Mouse (Mus musculus) B cell, adult 2 months (primary cell): ENCODE data around the gene Cmbl.
"Not testable (repeated sequence)": the region's sequence is repeated elsewhere in the genome, so short reads cannot be mapped to it uniquely, and the experiment has no call there.

ENCODE experiments used
- DNase-seq, 2 experiments: peaks; one replicate each; pipeline ENCODE4 v3.0.0; 2022

Gene Cmbl

DNA sequence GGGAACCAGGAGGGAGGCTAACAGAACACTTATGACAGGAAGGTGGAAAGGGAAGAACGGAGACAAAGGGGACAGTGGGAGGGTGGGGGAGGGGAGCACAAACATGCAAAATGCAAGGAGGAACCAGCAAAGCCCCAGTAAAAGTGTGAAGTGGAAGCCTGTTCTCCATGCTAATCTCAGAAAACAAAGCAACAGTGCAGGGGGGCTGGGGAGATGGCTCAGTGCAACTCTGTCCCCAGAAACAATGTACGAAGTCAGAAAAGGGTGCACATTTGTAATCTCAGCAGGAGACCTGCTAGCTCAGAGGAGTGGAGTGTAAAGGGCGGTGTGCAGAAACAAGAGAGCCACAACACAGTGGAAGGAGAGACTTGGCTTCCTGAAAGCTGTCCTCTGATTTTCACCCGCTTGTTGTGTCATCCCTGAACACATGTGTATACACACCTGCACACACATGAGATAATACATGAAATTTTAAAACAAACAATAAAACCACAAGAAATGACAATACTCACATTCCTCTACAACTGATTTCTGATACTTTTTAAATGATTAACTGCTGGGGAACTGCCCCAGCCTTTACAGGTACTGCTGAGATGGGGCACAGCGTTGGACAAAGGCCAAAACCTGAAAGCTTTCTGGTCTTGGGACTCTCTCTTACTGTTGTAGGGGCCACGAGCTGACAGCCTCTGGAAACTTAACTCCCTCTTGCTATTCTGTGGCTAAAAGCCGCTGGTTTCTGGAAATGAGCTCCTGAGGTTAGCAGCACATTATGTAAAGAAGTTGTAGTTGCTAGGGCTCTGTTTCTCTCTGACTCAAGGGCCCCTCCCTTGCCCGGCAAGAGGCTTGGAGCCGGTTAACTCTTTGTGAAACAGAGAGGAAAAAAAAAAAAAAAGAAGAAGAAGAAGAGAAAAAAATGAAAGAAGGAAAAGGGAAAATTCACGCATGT is 22.9 kb upstream of the Cmbl start:
- no peak for DNase-seq

DNA sequence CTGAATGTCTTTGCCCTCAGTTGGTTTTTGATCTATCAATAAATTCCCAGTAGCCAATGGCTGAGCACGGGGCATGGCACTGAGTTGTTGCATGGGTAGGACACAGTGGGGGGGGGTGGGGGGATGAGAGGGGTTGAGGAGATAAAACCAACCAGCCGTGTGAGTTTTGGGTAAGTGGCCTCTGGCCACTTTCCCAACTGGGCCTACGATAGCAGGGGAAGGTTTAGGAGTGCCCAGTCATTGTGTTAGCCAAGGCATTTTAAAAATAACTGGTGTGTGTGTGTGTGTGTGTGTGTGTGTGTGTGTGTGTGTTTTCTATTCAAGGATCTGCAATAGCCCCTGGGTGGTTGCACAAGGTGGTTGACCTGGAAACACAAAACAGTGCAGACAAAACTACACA is 21.9 kb upstream of the Cmbl start:
- no peak for DNase-seq

DNA sequence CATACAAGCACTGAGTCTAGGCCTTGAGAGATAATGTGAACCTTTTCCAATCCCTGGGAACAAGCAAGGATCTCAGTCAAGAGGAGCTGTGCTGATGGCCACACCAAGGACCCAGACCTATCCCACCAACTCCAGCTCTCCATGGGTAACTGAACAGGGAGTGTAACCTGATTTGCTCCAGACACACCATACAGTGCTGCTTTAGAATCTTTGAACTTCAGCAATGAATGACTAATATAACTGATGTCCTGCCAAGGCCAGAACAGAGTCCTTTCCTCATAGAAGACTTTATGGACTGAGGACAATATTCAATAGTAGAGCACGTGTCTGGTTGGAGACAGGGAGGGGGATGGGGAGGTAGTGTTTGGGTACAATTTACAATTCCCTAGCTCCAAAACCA is 20.1 kb upstream of the Cmbl start:
- DNase-seq: no peak

DNA sequence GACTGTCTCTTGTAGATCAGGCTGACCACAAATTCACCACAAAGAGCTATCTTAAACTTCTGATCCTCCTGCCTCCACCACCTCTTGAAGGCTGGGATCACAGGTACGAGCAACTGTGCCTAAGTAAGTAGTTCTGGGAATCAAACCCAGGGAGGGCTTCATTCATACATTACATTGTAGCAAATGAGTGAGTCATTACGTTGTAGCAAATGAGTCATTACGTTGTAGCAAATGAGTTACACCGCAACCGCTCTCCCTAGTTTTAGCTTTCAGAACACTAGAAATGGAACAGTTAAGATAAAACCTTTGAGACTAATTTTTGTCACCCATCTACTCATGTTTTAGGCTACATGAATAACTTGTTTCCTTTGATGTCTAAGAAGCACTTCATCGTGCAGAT is 18.9 kb upstream of the Cmbl start:
- no peak for DNase-seq

DNA sequence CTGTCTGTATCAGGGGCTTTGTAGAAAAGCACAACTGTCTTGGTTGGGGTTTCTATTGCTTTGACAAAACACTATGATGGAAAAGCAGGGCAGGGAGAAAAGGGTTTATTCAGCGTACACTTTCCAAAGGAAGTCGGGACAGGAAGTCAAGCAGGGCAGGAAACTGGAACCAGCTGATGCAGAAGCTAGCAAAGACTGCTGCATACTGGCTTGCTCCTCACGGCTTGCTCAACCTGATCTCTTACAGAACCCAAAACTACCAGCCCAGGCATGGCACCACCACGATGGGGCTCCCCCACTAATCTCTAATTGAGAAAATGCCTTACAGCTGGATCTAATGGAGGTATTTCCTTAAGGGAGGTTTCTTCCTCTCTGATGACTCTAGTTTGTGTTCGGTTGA is 17.8 kb upstream of the Cmbl start:
- no peak for DNase-seq

DNA sequence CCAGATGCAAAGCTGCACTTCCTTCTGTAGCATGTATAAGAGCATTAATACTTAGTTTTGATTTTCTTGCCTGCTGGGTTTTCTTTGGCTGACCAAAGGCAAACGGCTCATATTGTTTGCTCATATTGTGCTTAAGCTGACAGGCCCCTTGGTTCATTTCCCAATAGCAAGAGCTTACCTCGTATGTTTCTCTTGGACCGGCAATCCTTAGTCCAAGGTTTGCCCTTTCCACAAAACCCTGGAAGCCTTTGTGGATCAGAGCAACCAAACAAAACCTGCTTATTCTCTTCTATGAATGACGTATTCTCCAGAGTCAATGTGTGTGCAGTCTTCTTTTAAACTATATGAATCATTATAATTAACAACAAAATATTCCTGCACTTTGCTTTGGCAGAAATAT is 14.8 kb upstream of the Cmbl start:
- DNase-seq: no peak

DNA sequence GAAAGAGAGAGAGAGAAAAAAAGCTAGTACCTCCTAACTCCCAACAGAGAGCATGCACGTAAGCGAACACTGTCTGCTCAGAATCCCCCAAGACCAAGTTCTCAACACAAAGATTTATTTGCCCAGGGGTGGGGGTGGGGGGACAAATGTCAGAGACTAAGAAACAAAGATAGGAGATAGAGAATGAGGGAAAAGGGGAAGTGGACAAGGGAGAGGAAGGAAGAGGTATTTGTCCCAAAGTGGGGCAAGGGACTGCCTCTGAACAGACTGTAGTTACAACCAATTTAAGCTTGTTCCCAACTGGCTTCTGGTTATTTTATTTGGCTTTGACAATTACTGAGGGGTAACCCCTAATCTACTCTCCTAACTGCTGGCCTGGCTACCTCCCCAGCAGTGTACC is 10.3 kb upstream of the Cmbl start:
- DNase-seq: no peak

DNA sequence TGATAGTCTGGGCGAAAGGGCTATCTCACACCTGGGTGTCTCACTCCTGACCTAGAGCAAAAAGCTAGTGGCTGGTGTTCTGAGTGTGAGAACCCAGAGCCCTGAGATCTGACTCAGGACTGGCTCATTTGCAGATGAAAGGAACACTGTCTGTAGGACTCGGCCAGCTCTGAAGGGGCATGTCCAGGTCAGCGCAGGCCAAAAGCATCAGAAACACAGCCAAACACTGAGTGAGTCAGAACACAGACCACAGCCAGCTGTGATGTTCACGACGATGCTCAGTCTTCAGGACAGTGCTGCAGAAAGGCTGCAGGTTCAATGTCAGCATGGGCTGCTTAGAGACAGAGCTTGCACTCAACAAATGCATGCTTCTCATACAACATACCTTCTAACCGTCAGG is 3.8 kb upstream of the Cmbl start:
- no peak for DNase-seq

DNA sequence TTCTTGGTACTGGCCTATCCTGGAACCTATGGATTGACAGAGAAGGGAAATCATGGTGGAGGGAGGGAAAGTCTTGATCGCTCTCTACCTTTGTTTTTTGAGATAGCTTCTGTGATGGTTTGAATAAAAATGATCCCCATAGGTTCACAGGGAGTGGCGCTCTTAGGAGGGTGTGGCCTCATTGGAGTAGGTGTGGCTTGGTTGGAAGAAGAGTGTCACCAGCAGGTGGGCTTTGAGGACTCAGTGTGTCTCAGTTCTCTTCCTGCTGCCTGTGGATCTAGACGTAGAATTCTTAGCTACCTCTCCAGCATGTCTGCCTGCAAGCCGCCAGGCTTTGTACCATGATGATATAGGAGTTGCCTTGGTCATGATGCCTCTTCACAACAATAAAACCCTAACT is 3.2 kb upstream of the Cmbl start:
- DNase-seq: no peak

DNA sequence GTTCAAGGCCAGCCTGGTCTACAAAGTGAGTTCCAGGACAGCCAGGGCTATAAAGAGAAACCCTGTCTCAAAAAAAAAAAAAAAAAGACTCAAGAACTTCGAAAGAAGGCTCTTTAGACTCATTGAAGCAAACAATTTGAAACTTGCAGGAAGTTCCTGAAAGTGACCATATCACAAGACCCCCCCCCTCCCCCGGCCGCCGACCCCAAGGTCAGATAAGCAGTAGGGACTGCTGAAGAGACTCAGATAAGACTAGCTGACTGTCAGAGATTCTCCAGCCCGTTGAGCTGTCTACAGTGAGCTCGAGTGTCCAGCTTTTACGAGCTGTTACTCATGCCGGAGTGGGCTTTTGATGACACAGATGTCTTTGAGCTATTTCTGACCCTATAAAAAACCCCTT is 2.3 kb upstream of the Cmbl start:
- no peak for DNase-seq

DNA sequence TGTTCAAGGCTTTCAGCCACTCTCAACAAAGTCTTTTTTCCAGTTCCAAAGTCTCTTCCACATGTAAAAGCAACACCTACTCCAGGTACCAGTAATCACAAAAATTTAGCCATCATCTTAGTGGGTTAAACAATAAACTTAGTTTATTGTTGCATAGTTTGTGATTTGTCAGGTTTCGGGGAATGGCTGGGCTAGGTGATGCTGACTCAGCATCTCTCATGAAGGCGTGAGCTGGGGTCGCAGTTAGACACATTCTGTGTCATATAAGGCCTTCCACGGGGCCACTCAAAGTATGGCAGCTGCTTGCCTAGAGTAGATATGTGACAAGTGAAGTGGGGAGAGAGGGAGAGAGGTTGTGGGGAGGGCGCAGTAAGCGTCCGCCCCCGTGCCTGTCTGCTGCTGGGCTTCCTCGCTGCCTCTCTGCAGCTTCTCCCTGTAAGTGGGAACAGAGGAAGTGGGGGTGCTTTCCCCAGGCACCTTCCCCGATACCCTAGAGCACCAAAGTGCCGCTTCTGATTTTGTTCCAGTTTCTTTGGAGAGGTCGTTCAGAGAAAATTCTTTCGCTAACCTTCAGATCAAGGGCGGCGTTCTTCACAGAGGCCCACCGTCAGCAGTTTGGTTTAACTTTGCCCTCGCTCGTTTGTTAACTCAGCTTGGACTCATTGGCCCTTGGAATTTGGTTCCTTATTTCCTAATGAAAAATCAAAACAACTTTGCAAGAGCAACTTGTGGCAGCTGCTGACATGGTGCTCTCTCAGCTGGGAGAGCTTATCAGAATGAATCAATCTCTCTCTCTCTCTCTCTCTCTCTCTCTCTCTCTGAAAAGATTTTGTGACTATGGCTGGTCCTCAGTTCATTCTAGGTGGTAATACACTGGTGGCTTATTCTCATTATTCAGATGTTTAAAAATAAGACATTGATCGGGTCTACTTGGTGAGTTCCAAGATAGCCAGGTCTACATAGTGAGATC is 1.3 kb upstream of the Cmbl start:
- DNase-seq: no peak

DNA sequence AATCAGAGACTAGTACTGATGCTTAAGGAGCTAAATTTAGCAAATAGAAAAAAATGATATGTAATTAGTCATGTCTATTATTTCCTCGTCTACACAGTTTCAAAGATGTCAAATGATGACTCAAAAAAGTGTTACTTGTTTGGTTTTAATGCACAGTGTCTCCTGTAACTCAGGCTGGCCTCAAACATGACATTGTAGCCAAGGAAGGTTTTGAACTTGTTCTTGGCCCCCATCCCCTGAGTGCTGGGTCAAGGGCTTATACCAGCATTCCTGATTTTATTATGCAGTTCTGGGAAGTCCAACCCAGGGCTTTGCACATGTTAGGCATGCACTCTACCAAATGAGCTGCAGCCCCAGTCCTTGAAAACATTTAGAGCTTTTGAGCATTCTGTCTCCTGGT is 597 bp downstream of the Cmbl start:
- no peak for DNase-seq

DNA sequence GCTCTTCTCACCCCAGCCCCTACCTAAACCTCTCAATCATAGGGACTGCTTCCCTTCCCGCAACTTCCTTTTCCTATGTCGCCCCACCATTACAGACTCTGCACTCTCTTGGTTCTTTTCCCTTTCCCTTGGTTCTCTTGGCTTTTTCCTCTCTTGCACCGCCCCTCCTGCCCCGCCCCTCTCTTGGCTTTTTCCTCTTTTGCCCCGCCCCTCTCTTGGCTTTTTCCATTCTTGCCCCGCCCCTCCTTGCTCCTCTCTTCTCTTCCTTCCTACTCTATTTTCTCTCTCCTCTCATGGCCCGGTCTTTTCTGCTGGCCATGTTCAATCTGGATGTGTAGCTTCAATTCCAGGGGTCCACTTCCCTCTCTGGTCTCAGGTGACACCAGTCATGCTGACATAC is 2.2 kb downstream of the Cmbl start:
- no peak for DNase-seq

DNA sequence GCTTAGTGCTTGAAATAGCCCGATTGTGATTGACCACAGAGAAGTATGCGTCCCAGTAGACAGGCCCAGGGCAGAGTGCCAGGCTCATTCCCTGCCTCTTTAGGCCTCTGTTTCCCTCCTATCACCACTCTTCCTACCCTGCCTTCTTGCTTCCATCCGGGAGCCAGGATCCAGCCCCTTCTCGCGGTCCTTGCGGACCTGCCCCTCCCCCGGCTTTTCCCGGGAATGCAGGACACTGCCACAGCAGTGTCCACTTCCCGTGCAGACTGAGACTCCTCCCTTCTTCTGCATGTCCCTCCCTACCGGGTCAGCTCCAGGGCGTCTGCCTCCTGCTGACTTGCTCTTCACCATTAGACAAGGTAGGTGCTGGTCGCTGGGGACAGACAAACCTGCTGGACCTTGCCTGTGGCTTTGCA is 3.4 kb downstream of the Cmbl start:
- DNase-seq: no peak

DNA sequence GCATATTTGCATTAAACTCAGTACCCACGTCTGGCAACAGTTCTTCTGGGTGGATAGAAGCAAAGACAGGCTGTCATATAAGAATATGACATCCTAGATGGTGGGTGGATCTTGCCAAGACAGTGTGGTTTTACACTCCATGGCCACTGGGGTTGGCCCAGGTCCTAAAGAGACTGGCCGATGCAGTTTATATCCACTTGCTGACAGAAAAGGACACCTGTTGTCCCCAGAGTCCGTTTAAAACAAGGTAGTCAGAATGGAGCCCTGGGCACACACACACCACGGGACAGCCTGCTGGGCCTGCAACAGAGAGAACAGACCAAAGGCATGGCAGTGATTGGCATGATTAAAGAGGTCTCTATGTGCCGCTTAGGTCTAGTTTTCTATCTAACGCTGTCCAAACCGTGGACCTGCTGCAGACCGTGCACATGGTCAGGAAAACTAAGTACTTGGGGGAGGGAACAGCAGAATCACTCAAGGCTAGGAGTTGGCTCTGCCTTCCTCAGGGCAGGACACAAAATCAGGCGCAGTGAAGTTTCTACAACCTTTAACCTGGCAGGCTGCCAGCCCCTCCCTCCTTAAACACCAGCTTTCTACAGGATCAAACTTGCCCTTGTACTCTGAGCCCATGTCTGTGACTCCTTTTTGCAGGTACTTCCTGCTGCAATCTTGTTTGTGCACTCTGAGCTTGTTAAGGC is 4.3 kb downstream of the Cmbl start:
- no peak for DNase-seq

DNA sequence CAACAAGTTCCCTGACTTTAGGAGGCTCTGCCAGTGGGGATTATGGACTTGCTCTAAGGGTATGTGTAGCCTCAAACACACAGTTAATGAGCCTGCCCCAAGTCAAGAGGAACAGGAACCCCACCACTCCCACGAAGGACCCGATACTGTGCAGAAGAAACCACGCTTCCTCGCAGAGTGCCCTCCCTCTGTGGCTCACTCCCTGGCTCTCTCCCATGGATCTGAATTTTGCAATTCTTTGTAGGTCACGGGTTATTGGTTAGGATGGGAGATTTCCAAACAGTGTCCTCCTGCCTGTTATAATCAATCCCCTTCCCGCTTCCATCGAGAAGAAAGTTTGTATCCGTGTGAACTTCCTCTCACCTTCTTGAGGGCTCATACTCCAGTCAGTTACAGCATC is 5.8 kb downstream of the Cmbl start:
- DNase-seq: no peak

DNA sequence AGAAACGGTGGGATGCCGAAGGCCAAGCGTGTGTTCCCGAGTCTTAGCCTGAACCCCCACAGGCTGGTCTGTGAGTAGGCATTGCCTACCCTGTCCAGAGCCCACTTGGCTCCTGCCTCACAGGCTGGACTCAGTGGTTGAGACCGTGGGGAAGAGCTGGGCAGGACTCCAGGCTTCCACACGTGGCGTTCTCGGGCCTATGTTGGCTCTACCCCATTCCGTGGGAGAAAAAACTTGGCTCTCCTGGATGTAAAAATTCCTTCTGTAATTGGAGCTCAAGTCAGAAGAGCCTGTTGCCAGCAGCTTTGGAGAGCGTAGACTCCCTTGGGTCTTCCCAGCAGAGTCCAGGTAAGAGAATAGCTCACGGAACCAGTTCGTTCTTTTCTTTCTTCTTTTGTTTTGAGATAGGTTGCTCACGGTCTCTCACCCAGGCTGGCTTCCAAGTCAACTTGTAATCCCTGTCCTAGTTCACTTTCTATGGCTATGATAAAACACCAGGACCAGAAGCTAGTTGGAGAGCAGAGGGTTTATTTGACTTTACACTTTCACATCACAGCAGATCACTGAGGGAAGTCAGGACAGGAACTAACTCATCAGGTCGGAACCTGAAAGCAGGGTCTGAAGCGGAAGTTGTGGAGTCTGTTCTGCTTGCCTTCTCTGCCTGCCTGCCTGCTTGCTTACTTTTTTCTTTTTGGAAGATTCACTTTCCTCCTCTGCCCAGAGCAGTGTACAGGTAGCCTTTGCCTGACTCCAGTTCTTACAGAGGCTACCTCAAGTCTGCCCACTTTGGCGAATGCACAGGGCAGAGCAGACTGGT is 6.9 kb downstream of the Cmbl start:
- no peak for DNase-seq

DNA sequence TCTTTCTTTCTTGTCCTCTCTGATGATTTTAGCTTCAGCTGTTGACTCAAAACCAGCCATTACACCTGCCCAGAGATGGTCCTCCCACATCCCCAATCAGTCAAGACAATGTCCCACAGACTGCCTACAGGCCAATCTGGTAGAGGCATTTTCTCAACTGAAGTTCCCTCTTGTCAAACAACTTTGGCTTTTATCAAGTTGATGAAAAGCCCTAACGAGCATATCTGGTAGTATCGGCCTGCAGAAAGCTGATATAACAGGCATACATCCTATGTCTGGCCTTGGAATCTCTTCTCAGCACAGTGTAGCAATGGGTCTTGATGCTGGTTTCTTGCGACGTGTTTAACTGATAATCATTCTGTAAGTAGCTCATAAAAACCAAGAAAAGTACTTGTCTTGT is 8.1 kb downstream of the Cmbl start:
- DNase-seq: no peak

DNA sequence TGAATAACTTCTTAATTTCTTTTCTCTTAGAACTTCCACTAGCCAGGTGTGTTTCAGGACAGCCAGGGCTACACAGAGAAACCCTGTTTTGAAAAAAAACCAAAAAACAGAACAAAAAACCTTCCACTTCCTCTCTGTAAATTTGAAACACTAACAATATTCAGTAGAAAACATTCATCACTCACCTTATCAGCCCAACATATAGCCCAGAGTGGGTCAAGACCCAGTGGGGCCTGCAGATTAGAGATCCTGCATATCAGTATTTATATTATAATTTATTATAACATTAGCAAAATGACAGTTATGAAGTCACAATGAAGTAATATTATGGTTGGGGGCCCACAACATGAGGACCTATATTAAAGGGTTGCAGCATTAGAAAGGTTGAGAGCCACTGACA is 8.5 kb downstream of the Cmbl start:
- no peak for DNase-seq

DNA sequence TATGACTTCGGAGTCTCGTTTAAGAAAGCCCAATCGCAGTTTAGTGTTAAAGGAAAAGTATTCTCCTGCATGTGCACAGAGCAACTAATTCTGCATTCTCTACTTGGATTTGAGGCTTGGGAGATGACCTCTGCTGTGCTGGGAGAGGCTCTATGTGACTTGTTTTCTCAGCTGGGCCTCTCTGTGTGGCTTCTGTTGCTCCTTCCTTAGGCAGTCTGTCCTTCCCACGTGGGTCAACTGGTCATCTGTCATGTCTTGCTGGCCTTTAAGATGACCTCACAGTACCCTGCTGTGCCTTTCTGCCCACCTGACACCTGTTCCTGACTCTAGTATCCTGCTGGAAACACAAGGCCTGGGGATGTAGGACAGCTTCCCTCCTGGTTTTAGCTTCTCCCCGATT is 10.9 kb downstream of the Cmbl start:
- DNase-seq: no peak

DNA sequence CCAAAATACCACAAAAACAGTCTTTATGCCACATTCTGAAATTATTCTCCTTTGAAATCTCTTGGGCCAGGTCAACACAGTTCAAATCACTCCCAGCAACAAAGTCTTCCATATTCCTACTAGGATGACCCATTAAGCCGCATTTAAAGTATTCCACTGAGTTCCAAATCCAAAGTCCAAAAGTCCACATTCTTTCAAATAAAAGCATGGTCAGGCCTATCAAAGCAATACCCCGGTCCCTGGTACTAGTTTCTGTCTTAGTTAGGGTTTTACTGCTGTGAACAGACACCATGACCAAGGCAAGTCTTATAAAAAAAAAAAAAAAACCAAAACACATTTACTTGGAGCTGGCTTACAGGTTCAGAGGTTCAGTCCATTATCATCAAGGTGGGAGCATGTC is 15.9 kb downstream of the Cmbl start:
- not testable (repeated sequence) for DNase-seq

DNA sequence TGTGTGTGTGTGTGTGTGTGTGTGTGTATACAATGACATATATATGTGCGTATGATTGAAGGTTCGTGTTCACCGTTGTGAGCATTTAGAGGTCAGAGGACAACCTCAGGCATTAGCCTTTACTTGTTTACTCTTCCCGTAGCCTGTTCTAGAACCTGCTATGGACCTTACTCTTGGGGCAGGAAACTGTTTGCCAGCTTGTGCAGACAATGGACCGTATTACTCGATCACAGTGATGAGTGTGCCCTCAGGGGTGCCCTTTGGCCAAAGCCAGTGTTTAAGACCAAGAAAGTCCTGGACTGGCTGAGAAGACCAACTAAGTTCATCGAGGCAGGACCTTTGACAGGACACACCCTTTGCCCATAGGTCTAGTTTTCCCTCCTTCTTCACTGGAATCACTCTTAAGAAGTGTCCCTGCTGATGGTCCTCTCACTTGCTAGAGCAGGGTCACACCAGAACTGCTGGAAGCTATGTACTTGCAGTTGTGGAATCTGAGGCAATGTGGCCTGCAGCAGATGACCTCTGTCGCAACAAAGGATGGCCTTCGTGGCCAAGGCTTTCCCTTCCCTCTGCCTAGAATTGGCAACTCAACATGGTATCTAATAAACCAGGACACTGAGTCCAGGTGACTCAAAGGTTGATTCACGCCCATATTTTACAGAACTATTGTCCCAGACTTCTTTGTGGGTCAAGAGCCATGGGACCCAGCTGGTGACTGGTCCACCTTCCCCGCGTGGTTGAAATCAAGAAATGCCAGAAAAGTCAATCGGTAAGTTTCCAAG is 18.3 kb downstream of the Cmbl start:
- no peak for DNase-seq
